Mouse (Mus musculus) C2C12 (cell line): Measurements from ENCODE around the gene Nudt19. TPM values are rescaled to one million over a fixed set of nuclear protein-coding genes. Genes with fewer than 3 reads are reported as not detected.

Experiments
- H3K27me3 ChIP-seq: one replicate; pipeline ENCODE4 v1.6.1; 2011; ENCODE audit not compliant: control insufficient read depth, insufficient read depth, insufficient read length
- H3K36me3 ChIP-seq: one replicate; pipeline ENCODE4 v1.6.1; 2011; ENCODE audit not compliant: control insufficient read depth, insufficient read depth
- H3K4me3 ChIP-seq: one replicate; pipeline ENCODE4 v1.5.1; 2011; ENCODE audit warnings: mild to moderate bottlenecking, control low read depth; ENCODE audit not compliant: poor library complexity, insufficient read depth, severe bottlenecking
- H3K79me2 ChIP-seq: one replicate; pipeline ENCODE4 v1.6.1; 2011; ENCODE audit not compliant: control insufficient read depth, insufficient read depth
- H3K79me3 ChIP-seq: one replicate; pipeline ENCODE4 v1.6.1; 2011; ENCODE audit warnings: low read depth, control low read depth
- H3ac ChIP-seq: one replicate; pipeline ENCODE3; 2011; ENCODE audit warnings: low read depth; ENCODE audit not compliant: control insufficient read depth, insufficient read length
- CEBPB ChIP-seq: IDR thresholded peaks from one replicate; pipeline ENCODE4 v1.6.1; 2011; ENCODE audit warnings: low read depth, mild to moderate bottlenecking, control low read depth, moderate library complexity
- CTCF ChIP-seq: IDR thresholded peaks from one replicate; pipeline ENCODE4 v1.5.1; 2011; ENCODE audit not compliant: control insufficient read depth, insufficient read depth, insufficient read length
- FOSL1 ChIP-seq: IDR thresholded peaks from one replicate; pipeline ENCODE4 v1.8.0; 2011; ENCODE audit warnings: mild to moderate bottlenecking, low read length; ENCODE audit not compliant: poor library complexity, insufficient read depth, severe bottlenecking
- MAX ChIP-seq: IDR thresholded peaks from one replicate; pipeline ENCODE4 v1.6.1; 2011; ENCODE audit warnings: mild to moderate bottlenecking, control low read depth
- MYOD1 ChIP-seq: IDR thresholded peaks from one replicate; pipeline ENCODE4 v1.6.1; 2011; ENCODE audit warnings: low read depth; ENCODE audit not compliant: control insufficient read depth, insufficient read length
- MYOG ChIP-seq: IDR thresholded peaks from one replicate; pipeline ENCODE4 v1.6.1; 2011; ENCODE audit not compliant: control insufficient read depth, insufficient read length; ENCODE audit errors: extremely low read depth
- USF1 ChIP-seq: IDR thresholded peaks from one replicate; pipeline ENCODE4 v1.6.1; 2011; ENCODE audit warnings: low read depth, mild to moderate bottlenecking, control low read depth, moderate library complexity
- polyA plus RNA-seq: library from polyadenylated mRNA; unstranded; fragments of >200 nt; fragmentation: generic; extraction: Trizol; gene quantifications from one replicate; pipeline ENCODE4 v1.2.1, GENCODE M21; 2012; ENCODE audit warnings: missing spikeins

The Nudt19 gene
- polyA plus RNA-seq, 1 experiment = 33.9 TPM

DNA sequence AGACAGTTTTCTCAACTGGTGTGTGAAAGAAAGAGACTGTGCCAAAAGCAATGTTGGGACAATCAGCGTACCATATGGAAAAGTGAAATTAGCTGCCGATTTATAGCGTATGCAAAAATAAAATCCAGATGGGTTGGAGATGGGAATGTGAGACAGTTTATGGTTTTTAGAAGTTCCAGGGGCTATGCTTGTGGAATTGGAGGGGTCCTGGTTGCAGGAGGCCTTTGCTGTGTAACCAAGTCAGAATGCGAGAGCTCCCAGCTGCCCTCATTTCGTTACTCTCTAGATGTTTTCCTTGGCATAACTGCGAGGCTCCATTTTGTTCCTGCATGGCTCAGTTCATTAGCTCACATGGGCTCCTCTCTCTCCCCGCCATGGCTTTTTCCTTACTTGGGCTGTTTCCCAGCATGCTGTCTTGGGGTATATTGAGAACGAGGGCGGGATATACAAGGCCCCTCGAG lies 34.7 kb upstream of the Nudt19 start:
- TF ChIP-seq CTCF = no peak
- peaks cover 4% of the 10 kb centered on the region for H3K36me3 ChIP-seq
- H3K79me3 ChIP-seq = peaks cover 7% of the 10 kb centered on the region
- H3K4me3 ChIP-seq = no peak overlapping the region
- H3ac ChIP-seq = no peak overlapping the region
- peaks cover 29% of the 10 kb centered on the region for H3K79me2 ChIP-seq
- no peaks in the 10 kb centered on the region for H3K27me3 ChIP-seq

GRCm38 (mm10) chr7:35589485-35589884 lies 33.4 kb upstream of the Nudt19 start:
- Histone ChIP-seq H3K79me2 (peaks cover 29% of the 10 kb centered on the region), H3K27me3 (peaks cover 5% of the 10 kb centered on the region), H3K4me3 (no peak overlapping the region), H3K79me3 (peaks cover 7% of the 10 kb centered on the region), H3K36me3 (peaks cover 4% of the 10 kb centered on the region), H3ac (no peak overlapping the region)
- TF ChIP-seq MYOD1 = no peak
- no peak for TF ChIP-seq CEBPB
- TF ChIP-seq CTCF = no peak
- TF ChIP-seq MAX = no peak
- TF ChIP-seq FOSL1 = no peak
- no peak for TF ChIP-seq USF1
- TF ChIP-seq MYOG = no peak

DNA sequence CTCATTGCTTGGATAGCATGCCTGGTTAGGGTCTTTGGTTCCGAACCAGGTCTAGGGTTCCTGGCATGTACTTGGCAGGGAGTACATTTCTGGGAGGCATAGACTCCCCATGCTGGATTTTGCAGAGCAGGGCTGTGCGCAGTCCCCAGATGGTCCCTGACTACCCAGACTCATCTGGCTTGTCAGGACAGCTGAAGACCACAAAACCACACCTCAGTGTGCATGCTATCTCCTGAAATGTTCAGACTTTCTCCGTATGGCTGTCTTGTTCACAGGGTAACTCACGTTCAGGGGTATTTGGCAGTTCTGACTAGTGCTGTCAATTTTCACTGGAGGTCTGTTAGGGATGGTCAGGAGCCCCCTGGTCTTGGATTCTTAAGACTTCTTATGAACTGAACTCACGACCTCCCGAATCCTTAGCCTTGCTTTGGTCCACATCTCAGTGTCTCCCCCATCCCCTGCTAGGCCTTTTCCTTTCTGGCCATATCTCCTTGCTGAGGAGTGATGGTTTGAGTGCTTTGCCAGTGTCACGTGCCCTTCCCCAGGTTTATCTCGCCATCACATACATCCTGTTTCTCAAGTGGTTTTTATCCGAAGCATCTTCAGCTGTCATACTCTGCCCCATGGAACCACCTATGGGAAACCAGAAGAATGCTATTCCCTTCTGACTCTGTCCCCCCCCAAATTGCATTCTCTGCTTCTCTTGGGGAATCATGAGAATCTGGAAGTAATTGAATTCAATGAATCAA lies 32.8 kb upstream of the Nudt19 start:
- peaks cover 29% of the 10 kb centered on the region for H3K79me2 ChIP-seq
- H3K4me3 ChIP-seq = no peak overlapping the region
- peaks cover 11% of the 10 kb centered on the region for H3K27me3 ChIP-seq
- TF ChIP-seq CTCF (no peak), CEBPB (no peak), MYOD1 (no peak), FOSL1 (no peak), MAX (no peak), MYOG (no peak), USF1 (no peak)
- H3ac ChIP-seq = no peak overlapping the region
- peaks cover 7% of the 10 kb centered on the region for H3K79me3 ChIP-seq
- peaks cover 4% of the 10 kb centered on the region for H3K36me3 ChIP-seq

DNA sequence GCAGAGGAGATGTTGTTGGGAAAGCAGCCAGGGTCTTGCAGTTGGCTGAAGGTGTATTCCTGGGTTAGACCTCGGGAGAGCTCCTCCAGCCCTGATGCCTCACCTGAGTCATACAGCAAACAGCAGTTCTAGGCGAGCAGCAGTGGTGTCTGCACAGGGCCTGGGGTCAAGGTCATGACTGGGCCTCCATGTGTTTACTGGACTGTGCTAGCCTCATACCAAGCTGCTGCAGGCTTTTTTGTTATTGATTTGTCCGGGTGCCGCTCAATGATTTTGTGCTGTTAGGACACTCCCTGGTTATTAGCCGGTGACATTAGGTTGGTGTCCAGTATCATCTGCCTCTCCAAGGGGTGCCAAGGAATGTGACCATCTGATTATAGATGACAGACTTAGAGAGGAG lies 31.6 kb upstream of the Nudt19 start:
- H3K36me3 ChIP-seq = peaks cover under 1% of the 10 kb centered on the region
- peaks cover 29% of the 10 kb centered on the region for H3K79me2 ChIP-seq
- H3ac ChIP-seq = no peak overlapping the region
- H3K79me3 ChIP-seq = peaks cover 7% of the 10 kb centered on the region
- TF ChIP-seq MYOG (no peak), MAX (no peak), CEBPB (no peak), CTCF (no peak), FOSL1 (no peak), MYOD1 (no peak), USF1 (no peak)
- H3K27me3 ChIP-seq = peaks cover 16% of the 10 kb centered on the region
- H3K4me3 ChIP-seq = no peak overlapping the region

GRCm38 (mm10) chr7:35586906-35587445 lies 30.9 kb upstream of the Nudt19 start:
- no peaks in the 10 kb centered on the region for H3K36me3 ChIP-seq
- peak overlapping the region; percentile 60 for H3K4me3 ChIP-seq
- H3K79me2 ChIP-seq = peaks cover 29% of the 10 kb centered on the region
- no peak for TF ChIP-seq FOSL1
- no peak for TF ChIP-seq CEBPB
- TF ChIP-seq MAX = no peak
- no peak for TF ChIP-seq USF1
- no peak for TF ChIP-seq MYOG
- TF ChIP-seq CTCF = no peak
- TF ChIP-seq MYOD1 = no peak
- H3ac ChIP-seq = peak overlapping the region; percentile 63
- peaks cover 7% of the 10 kb centered on the region for H3K79me3 ChIP-seq
- peaks cover 17% of the 10 kb centered on the region for H3K27me3 ChIP-seq
